Mouse (Mus musculus): ENCODE data around the gene Rexo2. TPM values are rescaled to one million over a fixed set of nuclear protein-coding genes. Genes with fewer than 3 reads are reported as not detected.
"Not testable (repeated sequence)": the region's sequence is repeated elsewhere in the genome, so short reads cannot be mapped to it uniquely, and the experiment has no call there.

Gene Rexo2
- total RNA-seq, 2 experiments from 2014 or later: 52.9 to 63.3 TPM

DNA sequence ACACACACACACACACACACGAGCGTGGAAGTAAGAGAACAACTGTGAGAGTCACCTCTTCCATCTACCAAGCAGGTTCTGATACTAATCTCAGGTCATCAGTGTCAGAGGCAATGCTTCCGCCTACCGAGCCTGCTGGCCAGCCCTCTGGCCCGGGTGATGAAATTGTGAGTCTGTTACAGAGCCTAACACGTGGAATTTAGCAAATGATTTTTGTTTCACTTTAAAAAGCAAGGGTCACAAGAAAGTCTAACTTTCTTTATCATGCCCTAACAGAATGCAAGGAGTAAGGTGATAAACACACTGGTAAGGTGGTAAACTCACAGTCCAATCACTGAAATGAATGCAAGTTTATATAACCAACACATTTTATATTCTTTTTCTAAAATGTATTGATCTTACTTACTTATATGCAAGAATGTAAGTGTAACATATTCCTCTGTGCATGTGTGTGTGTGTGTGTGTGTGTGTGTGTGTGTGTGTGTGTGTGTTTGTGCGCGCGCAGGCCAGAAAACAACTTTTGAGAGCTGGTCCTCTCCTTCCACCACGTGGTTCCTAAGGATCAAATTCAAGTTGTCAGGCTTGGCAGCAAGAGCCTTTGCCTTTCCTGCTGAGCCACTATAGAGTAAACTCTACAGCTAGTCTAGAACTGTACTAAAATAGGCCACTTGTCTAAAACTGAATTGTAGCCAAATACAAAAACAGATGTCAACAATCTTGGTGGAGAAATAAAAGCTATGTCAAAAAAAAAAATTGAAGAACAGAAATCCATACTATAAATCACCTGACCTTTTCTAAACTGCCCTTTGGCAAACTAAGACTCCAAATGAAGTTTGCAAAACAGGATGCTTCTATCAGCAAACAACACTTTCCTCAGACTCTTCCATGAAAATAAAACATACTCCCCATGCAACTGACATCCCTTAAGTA, 3.9 kb downstream of the Rexo2 start:
- DNase-seq: no peak
- intact Hi-C loops (cut with DNase I; ENCODE audit: low total_unique reads): no loop called here

DNA sequence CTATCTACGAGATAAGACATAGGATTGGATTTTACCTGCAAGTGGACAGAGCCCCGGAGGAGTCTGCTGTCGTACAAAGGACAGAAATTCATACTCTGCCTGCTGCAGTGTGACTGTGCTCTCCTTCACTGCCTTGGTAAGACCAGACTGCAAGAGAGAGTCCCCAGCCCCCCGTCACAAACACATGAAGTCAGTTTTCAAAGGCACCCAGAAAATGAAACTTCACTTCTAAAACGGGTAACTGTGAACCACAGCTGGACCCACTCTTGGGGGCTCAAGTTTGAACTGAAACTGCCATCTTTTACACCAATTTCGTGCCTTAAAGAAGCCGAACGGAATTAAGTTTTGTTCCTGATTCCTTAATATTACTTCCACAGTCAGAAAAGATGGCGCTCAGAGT, 6.1 kb downstream of the Rexo2 start:
- intact Hi-C loops (cut with DNase I; ENCODE audit: low total_unique reads): no loop called here

DNA sequence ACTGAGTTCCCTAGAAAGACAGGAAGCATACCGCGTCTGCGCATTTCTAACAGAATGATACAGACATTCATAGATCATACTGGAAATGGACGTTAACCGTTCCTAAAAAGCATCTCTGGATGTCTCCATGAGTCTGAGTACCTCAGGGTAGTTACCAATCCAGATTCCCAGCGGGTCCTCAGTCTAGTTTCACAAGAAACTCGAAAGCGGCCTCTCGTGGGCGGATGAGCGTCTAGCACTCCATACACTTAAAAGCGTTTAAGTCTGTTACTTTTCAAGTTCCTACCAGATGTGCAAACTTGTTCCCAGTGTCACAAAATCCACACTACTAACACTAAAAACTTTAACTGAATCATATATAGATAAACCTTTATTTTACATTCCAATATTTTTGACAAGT, 7.3 kb downstream of the Rexo2 start:
- no peak for DNase-seq
- intact Hi-C loops (cut with DNase I; ENCODE audit: low total_unique reads): no loop called here

More for the DNA sequence above, 6.1 kb downstream of the Rexo2 start:
- no peak for DNase-seq

DNA sequence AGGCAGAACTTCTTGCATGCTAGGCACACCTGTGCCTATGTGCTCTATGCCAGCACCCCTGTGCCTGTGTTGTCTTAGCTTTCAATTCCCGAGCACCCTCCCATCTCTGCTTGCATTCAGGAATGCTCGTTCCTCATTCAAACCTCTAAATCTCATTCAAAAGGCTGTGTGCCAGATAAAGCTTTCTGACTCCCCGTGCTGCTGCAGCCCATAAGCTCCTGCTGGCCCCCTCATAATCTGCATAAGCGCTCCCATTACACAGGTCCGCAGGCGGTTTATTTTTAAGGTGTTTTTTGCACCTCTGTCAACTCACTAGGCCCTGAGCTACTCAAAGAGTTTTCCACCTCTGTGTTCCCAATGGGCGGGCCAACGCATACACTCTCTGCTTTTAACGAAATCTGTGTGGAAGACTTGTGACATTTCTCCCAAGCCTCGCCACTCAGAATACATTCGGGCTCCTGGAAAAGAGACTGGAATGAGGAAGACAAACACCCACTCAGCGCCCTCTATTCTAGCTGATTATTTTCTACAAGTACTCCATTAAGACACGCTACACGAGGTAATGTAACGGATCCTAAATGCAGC, 7.9 kb downstream of the Rexo2 start:
- DNase-seq: no peak
- intact Hi-C loops (cut with DNase I; ENCODE audit: low total_unique reads): no loop called here

DNA sequence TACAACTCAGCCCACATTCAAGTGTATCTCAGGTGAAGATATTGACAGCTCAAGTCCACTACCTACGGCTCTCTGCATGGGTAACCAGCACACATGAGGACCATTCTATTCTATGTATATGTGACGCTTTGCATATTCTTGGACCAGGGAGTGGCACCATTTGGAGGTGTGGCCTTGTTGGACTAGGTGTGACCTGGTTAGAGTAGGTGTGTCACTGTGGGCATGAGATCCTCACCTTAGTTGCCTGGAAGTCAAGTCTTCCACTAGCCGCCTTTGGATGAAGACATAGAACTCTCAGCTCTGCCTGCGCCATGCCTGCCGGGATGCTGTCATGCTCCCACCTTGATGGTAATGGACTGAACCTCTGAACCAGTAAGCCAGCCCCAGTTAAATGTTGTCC, 13.0 kb downstream of the Rexo2 start:
- intact Hi-C loops (cut with DNase I; ENCODE audit: low total_unique reads): loop anchor here (10.0 kb wide), 1 partner anchor 87 kb away; no protein-coding TSS in a partner anchor
- not testable (repeated sequence) for DNase-seq

DNA sequence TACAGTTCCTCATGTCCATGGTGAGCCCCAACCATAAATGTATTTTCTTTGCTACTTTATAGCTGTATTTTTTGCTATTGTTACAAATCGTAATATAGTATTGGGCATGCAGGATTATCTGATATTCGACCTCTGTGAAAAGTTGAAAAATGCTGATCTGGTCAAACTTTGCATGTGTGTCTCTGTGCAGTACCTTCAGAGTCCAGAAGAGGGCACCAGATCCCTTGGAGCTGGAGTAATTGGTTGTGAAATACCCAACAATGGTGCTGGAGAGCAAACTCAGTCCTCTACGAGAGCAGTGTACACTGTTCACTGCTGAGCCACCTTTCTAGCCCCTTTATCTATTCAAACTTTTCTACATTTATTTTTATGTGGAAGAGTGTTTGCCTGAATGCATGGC, 13.6 kb downstream of the Rexo2 start:
- intact Hi-C loops (cut with DNase I; ENCODE audit: low total_unique reads): loop anchor here (10.0 kb wide), 1 partner anchor 88 kb away; no protein-coding TSS in a partner anchor
- DNase-seq: peak; percentile 58

DNA sequence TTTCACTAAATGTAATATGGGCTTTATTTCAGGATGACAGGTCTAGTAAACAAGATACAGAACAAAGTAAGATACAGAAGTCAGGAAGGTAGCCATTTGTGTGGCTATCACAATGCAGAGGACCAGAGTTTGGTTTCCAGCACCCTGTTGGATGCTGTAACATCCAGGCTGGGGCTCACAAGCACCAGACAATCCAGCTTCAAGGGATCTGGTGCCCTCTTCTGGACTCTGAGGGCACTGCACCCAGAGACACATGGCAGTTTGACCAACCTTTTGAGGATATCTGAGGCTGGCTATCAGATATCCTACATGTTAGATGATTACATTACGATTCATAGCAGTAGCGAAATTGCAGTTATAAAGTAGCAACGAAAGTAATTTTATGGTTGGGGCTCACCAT, 14.8 kb downstream of the Rexo2 start:
- intact Hi-C loops (cut with DNase I; ENCODE audit: low total_unique reads): loop anchor here (10.0 kb wide), 1 partner anchor 89 kb away; no protein-coding TSS in a partner anchor
- DNase-seq: no peak

DNA sequence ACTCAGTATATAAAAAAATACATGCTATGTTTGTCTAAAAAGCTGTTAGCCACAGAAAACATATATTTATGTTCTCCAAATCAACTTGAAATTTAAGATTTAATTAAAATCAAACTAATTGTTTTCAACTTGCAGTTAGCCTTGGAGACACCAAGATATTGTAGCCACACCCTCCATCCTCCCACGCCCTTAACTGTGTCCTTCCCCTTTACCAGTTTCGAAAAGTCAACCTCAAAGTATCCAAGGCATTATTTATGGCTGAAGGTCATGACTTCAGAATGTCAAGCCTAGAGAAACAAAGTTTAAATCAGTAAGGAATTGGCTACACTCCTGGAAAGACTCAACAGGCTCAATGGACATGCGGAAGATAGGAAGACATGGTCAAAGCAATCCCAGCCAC, 18.9 kb downstream of the Rexo2 start:
- DNase-seq: no peak
- intact Hi-C loops (cut with DNase I; ENCODE audit: low total_unique reads): loop anchor here (10.0 kb wide), 1 partner anchor 93 kb away; no protein-coding TSS in a partner anchor

DNA sequence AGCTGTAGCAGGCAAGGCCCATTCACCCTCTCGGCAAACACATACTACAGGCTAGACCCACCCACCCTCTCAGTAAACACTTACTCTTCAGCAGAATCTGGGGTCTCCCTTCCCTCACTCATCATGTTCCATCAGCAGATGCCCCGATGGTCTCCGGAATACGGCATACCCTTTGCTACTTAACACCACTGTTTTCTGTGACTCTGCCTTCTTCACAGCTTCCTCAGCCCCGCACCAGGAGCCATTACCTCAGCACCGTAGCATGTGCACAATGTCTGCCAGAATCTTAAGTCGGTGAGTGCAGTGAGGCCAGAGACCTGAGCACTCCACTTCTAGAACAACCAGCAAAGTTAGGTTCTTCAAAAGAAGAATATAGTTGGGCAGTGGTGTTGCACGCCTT, 19.7 kb downstream of the Rexo2 start:
- intact Hi-C loops (cut with DNase I; ENCODE audit: low total_unique reads): loop anchor here (10.0 kb wide), 1 partner anchor 94 kb away; no protein-coding TSS in a partner anchor

DNA sequence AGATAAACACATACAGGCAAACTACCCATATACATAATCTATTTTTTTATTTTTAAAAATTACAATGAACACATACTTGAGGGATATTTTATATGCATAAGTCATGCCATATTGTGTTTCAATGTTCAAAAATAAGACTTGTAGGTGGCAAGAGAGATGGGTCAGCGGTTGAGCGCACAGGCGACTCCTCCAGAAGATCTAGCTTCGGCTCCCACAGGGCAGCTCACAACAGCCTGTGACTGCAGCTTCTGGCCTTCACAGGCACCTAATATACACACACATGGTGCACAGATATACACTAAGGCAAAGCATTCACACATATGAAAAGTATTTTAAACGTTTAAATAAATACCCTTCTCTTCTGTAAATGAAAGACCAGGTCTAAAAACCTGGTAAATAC, 21.0 kb downstream of the Rexo2 start:
- intact Hi-C loops (cut with DNase I; ENCODE audit: low total_unique reads): no loop called here
- no peak for DNase-seq

More for the DNA sequence above, 19.7 kb downstream of the Rexo2 start:
- DNase-seq: no peak

DNA sequence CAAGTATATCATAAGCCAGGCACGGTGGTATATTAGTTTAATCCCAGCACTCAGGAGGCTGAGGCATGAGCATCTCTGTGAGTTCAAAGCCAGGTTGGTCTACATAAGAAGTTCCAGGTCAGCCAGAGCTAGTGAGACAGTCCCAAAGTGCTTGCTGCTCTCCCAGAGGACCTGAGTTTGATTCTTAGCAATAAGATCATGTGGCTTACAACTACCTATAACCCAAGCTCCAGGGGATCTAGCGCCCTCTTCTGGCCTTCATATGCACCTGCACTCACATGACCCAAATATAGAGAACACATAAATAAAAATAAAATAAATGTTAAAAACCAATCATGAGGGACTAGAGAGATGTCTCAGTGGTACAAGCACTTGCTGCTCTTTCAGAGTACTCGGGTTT, 21.5 kb downstream of the Rexo2 start:
- intact Hi-C loops (cut with DNase I; ENCODE audit: low total_unique reads): no loop called here
- DNase-seq: no peak

DNA sequence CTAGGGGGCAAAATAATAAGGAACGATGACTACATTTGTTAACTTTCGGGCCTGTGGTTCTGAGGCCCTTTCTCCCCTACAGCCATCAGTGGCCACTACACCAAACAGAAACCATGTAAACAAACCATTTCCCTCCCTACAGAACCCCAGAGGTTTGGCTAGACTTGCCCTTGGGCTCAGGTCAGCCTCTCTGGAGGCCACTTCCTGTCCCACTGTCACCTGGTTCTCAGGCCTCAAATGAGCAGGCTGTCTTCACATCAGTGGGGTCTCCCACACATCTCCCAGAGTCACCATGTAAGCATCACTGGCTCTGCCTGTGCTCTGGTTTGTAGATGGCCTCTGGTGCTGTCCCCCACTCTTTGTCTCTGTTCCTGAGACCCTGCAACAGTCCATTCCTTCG, 24.5 kb downstream of the Rexo2 start:
- no peak for DNase-seq
- intact Hi-C loops (cut with DNase I; ENCODE audit: low total_unique reads): no loop called here

DNA sequence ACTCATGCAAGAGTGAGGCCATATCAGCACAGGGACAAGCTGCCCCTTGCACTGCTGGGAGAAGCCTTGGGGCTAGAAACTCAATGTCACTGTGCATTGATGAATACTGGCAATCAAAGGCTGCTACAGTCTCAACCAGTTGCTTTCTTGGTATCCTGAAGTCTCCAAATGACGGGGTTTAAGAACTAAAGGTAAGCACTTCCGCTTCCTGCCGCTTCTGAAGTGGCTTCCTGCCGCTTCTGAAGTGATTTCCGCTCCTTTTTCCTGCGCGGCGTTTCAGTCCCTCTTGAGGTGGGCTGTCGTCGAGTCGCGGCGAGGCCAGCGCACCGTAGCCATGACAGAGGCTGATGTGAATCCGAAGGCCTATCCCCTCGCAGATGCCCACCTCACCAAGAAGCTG, 30.4 kb downstream of the Rexo2 start:
- intact Hi-C loops (cut with DNase I; ENCODE audit: low total_unique reads): no loop called here
- DNase-seq: no peak

DNA sequence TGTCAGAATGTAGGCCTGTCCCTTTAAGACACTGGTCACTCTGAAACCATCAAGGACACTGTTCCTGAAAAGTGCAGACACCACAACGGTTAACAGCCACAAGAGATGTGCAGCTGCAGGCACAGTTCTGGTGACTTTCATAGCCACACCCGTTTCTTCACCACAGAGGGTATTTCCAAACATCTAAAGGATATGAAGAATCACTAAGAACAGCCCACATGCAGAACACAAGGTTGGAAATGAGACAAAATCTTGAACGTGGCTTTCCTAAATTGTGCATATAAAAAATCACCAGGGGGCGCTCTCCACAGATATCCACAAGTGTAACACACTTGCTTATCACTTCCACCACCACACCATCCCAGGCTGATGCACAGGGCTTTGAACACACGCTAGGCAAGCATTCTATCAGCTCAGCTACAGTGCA, 32.6 kb downstream of the Rexo2 start:
- DNase-seq: no peak
- intact Hi-C loops (cut with DNase I; ENCODE audit: low total_unique reads): no loop called here

DNA sequence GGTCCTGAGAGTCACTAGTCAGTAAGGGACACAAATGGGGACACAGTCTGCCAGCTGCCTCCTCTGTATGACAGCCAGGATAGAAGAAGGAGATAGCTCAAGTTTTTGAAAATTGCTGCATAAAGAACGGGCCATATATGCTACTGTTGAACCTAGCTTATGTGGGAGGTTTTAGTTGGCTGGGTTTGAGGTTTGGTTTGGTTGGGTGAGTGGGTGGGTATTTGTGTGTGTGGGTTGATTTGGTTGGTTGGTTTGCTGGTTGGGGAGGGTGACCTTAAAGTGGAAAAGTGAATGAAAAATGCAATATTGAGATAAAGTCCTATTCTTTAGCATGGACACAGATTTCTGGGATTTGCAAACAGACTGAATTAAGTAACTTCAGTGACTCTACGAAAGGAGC, 35.6 kb downstream of the Rexo2 start:
- DNase-seq: no peak
- intact Hi-C loops (cut with DNase I; ENCODE audit: low total_unique reads): no loop called here

DNA sequence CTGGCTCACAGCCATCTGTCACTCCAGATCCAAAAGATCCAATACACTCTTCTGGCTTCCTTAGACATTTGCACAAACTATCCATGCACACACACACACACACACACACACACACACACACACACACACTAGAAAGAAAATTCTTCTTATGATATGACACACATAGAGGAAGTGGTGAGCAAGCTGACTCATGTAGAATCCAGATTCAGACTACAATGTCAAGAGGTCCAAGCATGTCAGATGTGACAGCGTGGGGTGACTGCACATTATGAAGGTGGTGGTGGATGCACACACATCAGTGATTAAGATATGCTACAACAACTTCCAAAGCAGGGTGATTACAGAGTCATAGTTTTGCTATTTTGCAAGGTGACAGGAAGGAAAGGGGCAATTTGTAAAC, 36.5 kb downstream of the Rexo2 start:
- intact Hi-C loops (cut with DNase I; ENCODE audit: low total_unique reads): no loop called here
- DNase-seq: no peak

DNA sequence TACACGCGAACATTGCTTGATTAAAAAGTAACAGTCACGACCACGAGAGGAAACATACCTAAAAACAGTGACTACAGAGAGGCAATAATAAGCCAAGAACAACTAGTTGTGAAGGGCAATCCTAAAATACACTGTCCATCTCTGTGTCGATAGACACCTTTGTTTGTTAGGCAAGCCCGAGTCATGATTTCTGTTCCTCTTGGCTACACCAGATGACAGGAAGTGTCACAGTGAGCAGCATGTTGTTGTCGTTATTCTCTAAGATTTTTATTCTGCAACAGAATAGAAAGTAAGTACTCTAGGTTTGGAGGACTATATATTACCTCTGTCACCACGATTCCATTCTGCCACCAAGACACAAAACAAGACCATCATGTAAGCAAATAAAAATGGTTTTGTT, 48.0 kb downstream of the Rexo2 start:
- DNase-seq: no peak
- intact Hi-C loops (cut with DNase I; ENCODE audit: low total_unique reads): no loop called here

DNA sequence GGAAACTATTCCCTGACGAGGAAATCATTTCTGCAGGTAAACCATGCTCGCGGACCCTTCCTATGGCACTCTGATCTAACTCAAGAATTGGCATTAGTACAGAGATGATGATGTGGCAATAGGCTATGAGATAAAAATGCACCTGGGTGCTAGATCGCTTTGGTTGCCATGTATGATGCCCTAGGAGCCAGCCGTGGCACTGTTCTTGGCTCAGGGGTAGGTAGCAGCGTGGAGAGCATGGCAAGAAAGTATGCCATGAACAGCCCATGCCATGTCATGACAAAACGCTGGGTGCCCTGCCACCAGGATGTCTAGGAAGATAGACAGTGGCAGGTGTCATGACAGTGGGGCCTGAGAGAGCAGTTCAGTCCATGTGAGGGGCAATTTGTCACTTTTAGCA, 53.2 kb downstream of the Rexo2 start:
- intact Hi-C loops (cut with DNase I; ENCODE audit: low total_unique reads): no loop called here
- no peak for DNase-seq

DNA sequence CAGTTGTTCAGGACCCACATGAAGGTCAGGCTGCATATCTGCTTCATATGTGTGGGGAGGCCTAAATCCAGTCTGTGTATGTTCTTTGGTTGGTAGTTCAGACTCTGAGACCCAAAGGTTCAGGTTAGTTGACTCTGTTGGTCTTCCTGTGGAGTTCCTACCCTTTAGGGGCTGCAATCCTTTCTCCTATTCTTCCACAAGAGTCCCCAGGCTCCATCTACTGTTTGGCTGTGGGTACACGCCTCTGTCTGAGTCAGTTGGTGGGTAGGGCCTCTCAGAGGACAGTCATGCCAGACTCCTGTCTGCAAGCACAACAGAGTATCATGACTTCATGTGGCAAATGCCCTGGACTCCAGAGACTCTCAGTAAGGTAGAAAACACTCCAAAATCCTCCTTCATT, 57.2 kb downstream of the Rexo2 start:
- DNase-seq: no peak
- intact Hi-C loops (cut with DNase I; ENCODE audit: low total_unique reads): no loop called here

DNA sequence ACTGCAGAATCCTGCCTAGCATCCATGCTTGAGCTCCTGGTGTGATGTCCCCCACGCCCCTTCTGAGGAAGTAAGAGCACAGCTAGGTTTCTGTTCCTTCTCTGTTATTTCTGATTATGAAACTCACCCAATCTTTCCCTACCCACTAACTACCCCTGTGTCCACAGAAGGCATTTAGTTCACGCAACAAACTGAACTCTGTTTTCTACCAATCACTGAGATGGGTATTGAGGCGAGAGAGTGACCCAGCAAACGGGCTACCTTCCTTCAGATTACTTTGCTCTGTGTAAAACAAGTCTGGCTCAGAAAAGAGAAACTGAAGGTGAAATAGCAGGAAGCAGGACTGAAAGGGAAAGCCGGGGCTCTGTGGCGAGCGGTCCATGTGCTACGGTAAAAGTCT, 58.0 kb downstream of the Rexo2 start:
- DNase-seq: no peak
- intact Hi-C loops (cut with DNase I; ENCODE audit: low total_unique reads): no loop called here

DNA sequence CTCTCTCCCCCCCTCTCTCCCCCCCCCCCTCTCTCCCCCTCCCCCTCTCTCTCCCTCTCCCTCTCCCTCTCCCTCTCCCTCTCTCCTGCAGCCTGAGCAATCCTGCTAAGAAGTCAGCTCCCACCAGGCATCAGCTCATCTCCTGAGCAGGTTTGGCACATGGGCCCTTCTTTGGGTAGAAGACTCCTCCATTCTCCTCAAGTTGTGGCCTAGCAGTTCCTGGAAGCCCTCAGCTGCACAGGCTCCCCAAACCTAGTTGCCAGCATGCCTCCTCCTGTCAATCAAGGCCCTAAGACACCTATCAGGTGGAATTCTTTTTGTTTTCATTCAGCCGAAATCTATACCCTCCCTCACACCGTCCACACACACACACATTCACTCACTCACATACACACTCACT, 58.9 kb downstream of the Rexo2 start:
- no peak for DNase-seq
- intact Hi-C loops (cut with DNase I; ENCODE audit: low total_unique reads): no loop called here
